Mouse (Mus musculus): ENCODE measurements around the gene Fsd2. TPM values are rescaled to one million over a fixed set of nuclear protein-coding genes. Genes with fewer than 3 reads are reported as not detected.

Fsd2 gene
- polyA plus RNA-seq, 1 experiment from 2014 or later: 0.06 TPM

DNA sequence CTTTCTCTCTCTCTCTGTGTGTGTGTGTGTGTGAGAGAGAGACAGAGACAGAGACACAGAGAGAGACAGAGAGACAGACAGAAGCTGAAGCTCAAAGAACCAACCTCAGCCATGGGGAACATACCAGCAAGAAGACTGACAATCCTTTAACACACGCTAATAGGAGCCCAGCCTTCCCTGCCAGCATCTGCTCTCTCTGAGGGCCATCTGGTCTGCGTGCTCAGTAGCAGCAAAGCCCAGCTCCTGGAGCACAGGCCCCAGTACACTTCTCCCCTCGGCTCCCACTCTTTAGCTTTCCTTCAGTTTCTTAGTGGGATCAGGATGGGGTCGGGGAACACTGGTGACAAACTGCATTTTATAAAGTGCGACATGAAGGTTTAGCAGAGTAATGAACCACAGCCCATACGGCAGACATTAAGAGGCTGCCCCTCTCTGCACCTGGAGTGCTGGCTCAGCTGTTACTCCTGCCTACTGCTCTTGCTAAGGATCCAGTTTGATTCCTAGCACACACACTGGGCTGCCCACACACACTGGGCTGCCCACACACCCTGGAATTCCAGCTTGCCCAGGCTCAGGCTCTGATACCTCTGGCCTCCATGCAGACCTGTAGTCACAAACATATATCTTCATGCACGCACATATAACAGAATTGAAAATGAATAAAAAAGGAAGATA lies 1.2 kb downstream of the Fsd2 start:
- Histone ChIP-seq H3K4me1 (replicated peaks; ENCODE audit: control insufficient read depth, insufficient read depth) (no peaks in the 10 kb centered on the region), H3K36me3 (ENCODE audit: control insufficient read depth, insufficient read depth, low read length) (no peaks in the 10 kb centered on the region), H3K4me3 (ENCODE audit: low read depth, low read length) (no peak overlapping the region), H3K27ac (replicated peaks) (no peak overlapping the region), H3K4me2 (replicated peaks; ENCODE audit: low read depth) (no peak overlapping the region), H3K27me3 (ENCODE audit: control insufficient read depth, insufficient read depth, low read length) (no peaks in the 10 kb centered on the region), H3K9ac (ENCODE audit: low read length) (no peak overlapping the region), H3K9me3 (ENCODE audit: control insufficient read depth, low read length) (no peaks in the 10 kb centered on the region)
- DNase-seq (ENCODE audit: low spot score) (no peak), ATAC-seq (ENCODE audit: low FRiP score, low TSS enrichment) (no peak)
- no peak for TF ChIP-seq EP300 (optimal IDR thresholded peaks at IDR 0.05)
- no peak for TF ChIP-seq CTCF (IDR thresholded peaks at IDR 0.05; ENCODE audit: low read depth)
- WGBS: 58% methylated on average over 7 of the region's 7 CpGs

GRCm38 (mm10) chr7:81564766-81565165 lies 2.0 kb downstream of the Fsd2 start:
- no peaks in the 10 kb centered on the region for H3K27me3 ChIP-seq (ENCODE audit: control insufficient read depth, insufficient read depth, low read length)
- H3K9ac ChIP-seq (ENCODE audit: low read length): no peak overlapping the region
- H3K4me1 ChIP-seq (replicated peaks; ENCODE audit: control insufficient read depth, insufficient read depth): no peaks in the 10 kb centered on the region
- TF ChIP-seq EP300 (optimal IDR thresholded peaks at IDR 0.05) (no peak), CTCF (IDR thresholded peaks at IDR 0.05; ENCODE audit: low read depth) (no peak)
- H3K4me3 ChIP-seq (ENCODE audit: low read depth, low read length): no peak overlapping the region
- no peak overlapping the region for H3K27ac ChIP-seq (replicated peaks)
- no peak for DNase-seq (ENCODE audit: low spot score)
- H3K9me3 ChIP-seq (ENCODE audit: control insufficient read depth, low read length): no peaks in the 10 kb centered on the region
- WGBS: 75% methylated on average over 7 of the region's 7 CpGs
- H3K36me3 ChIP-seq (ENCODE audit: control insufficient read depth, insufficient read depth, low read length): no peaks in the 10 kb centered on the region
- no peak for ATAC-seq (ENCODE audit: low FRiP score, low TSS enrichment)
- H3K4me2 ChIP-seq (replicated peaks; ENCODE audit: low read depth): no peak overlapping the region

- no peaks in the 10 kb centered on the region for H3K9me3 ChIP-seq (ENCODE audit: control insufficient read depth, low read length)
- 78% methylated on average over 4 of the region's 4 CpGs for WGBS
- no peak for ATAC-seq (ENCODE audit: low FRiP score, low TSS enrichment)
- no peak overlapping the region for H3K4me2 ChIP-seq (replicated peaks; ENCODE audit: low read depth)
- DNase-seq (ENCODE audit: low spot score): no peak
- H3K27ac ChIP-seq (replicated peaks): no peak overlapping the region
- H3K4me1 ChIP-seq (replicated peaks; ENCODE audit: control insufficient read depth, insufficient read depth): no peaks in the 10 kb centered on the region
- TF ChIP-seq EP300 (optimal IDR thresholded peaks at IDR 0.05): no peak
- TF ChIP-seq CTCF (IDR thresholded peaks at IDR 0.05; ENCODE audit: low read depth): no peak
- H3K27me3 ChIP-seq (ENCODE audit: control insufficient read depth, insufficient read depth, low read length): no peaks in the 10 kb centered on the region
- H3K4me3 ChIP-seq (ENCODE audit: low read depth, low read length): no peak overlapping the region
- H3K9ac ChIP-seq (ENCODE audit: low read length): no peak overlapping the region
- no peaks in the 10 kb centered on the region for H3K36me3 ChIP-seq (ENCODE audit: control insufficient read depth, insufficient read depth, low read length)
Measured at GRCm38 (mm10) chr7:81563506-81564015, 3.2 kb downstream of the Fsd2 start.

- no peak overlapping the region for H3K4me2 ChIP-seq (replicated peaks; ENCODE audit: low read depth)
- no peaks in the 10 kb centered on the region for H3K4me1 ChIP-seq (replicated peaks; ENCODE audit: control insufficient read depth, insufficient read depth)
- H3K27me3 ChIP-seq (ENCODE audit: control insufficient read depth, insufficient read depth, low read length): no peaks in the 10 kb centered on the region
- no peak for DNase-seq (ENCODE audit: low spot score)
- ATAC-seq (ENCODE audit: low FRiP score, low TSS enrichment): no peak
- no peak overlapping the region for H3K27ac ChIP-seq (replicated peaks)
- no peak overlapping the region for H3K4me3 ChIP-seq (ENCODE audit: low read depth, low read length)
- TF ChIP-seq EP300 (optimal IDR thresholded peaks at IDR 0.05) (no peak), CTCF (IDR thresholded peaks at IDR 0.05; ENCODE audit: low read depth) (no peak)
- 58% methylated on average over 5 of the region's 5 CpGs for WGBS
- H3K36me3 ChIP-seq (ENCODE audit: control insufficient read depth, insufficient read depth, low read length): no peaks in the 10 kb centered on the region
- no peaks in the 10 kb centered on the region for H3K9me3 ChIP-seq (ENCODE audit: control insufficient read depth, low read length)
- H3K9ac ChIP-seq (ENCODE audit: low read length): no peak overlapping the region; the same call in 1 of the 2 replicates
Measured at GRCm38 (mm10) chr7:81561211-81561610, 5.5 kb downstream of the Fsd2 start.

GRCm38 (mm10) chr7:81560101-81561049 lies 6.4 kb downstream of the Fsd2 start:
- Histone ChIP-seq H3K4me1 (replicated peaks; ENCODE audit: control insufficient read depth, insufficient read depth) (no peaks in the 10 kb centered on the region), H3K4me3 (ENCODE audit: low read depth, low read length) (no peak overlapping the region), H3K9ac (ENCODE audit: low read length) (no peak overlapping the region), H3K9me3 (ENCODE audit: control insufficient read depth, low read length) (no peaks in the 10 kb centered on the region), H3K27ac (replicated peaks) (no peak overlapping the region), H3K4me2 (replicated peaks; ENCODE audit: low read depth) (no peak overlapping the region), H3K27me3 (ENCODE audit: control insufficient read depth, insufficient read depth, low read length) (no peaks in the 10 kb centered on the region), H3K36me3 (ENCODE audit: control insufficient read depth, insufficient read depth, low read length) (no peaks in the 10 kb centered on the region)
- no peak for ATAC-seq (ENCODE audit: low FRiP score, low TSS enrichment)
- TF ChIP-seq EP300 (optimal IDR thresholded peaks at IDR 0.05) (no peak), CTCF (IDR thresholded peaks at IDR 0.05; ENCODE audit: low read depth) (no peak)
- WGBS: 54% methylated on average over 8 of the region's 8 CpGs
- DNase-seq (ENCODE audit: low spot score): no peak
